Mouse (Mus musculus): Measurements from ENCODE around the gene Slc9b2.

DNA sequence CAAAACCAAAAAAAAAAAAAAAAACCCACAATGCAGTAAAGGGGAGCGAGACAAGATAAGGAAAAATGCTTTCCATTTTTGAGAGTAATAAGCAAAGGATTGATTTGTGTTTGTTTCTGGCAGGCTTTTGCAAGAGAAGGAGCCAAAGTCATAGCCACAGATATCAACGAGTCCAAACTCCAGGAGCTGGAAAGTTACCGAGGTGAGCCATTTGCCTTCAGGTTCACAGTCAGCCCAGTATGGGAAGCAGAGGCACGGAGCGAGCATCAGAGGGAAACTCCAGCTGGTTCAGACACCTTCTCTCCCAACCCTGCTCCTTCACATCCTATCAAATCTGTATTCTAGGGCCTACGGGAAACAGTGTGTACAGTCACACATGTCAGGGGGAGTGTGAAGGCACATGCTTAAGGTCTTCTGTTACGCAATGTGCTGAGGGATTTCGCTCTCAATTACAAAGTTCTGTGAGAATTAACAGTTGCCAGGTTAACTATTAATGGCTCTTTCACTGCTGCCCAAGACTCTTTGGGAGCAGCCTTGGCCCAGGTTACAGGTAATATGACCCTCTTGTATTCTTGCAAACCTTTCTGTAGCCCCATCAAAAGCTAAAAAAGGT is 19.3 kb upstream of the Slc9b2 start:
- TF ChIP-seq ZNF384 (IDR thresholded peaks at IDR 0.05; ENCODE audit: low read depth, low read length) (no peak), CHD2 (IDR thresholded peaks at IDR 0.05; ENCODE audit: low read depth, low read length) (no peak)
